Mouse (Mus musculus) cortical plate, adult 2 months (tissue): Measurements from ENCODE around the gene Slc25a12.

Source experiments
- CTCF ChIP-seq: fragments of 200-500 bp; IDR thresholded peaks from 2 replicates; pipeline ENCODE4 v1.5.1; 2011; ENCODE audit warnings: mild to moderate bottlenecking, control low read depth, low read length; ENCODE audit not compliant: insufficient read depth; ENCODE audit errors: extremely low read depth
- POLR2A ChIP-seq: fragments of 200-500 bp; IDR thresholded peaks from 2 replicates; pipeline ENCODE4 v1.6.1; 2011; ENCODE audit warnings: mild to moderate bottlenecking, low read length, control low read depth; ENCODE audit not compliant: insufficient read depth; ENCODE audit errors: extremely low read depth

DNA sequence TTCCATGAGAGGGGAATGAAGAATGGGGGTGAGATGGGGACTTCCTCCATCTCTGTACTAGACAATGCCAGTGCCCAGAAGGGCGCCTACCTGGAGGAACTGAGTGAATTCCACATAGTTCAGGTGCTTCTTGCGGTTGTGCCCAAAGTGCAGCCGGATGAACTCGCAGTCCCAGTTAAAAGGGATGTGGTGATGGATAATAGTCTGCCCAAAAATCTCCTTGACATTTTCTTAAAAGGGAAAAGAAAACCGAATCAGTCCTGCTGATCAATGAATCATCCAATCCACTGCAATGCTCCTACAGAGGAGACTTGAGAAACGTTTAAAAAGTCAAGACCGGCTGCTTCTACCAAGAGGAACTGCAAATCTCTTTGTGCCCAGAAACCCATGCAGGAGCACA lies 43.7 kb downstream of the Slc25a12 start:
- no peak for TF ChIP-seq CTCF
- no peak for TF ChIP-seq POLR2A
